18 mouse cellular contexts compared by ENCODE assay signal in the genomic region with DNA sequence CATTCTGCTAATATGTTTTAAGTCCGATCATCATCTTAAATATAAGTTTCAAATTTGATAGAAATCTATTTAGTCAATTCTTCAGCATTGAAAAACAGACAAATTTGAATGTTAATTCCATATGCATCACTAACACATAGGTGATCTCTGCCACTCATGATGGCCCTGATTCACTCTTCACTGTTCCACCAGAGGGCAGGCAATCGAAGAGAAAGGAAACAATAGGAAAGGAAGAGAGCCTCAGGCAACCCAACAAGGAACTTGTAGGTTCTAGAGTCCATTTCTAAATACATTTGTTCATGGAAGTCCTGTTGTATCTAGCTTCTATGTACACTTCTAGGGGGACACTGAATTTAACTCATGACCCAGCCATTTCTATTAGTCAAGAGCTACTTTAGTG.
DNase-seq lines count a peak whose midpoint lies in the region; ATAC-seq lines count a peak whose summit lies in the region.
"Had no signal": no experiment of that assay in that cellular context is flagged by ENCODE, and none has a peak within 500 bp of the region (broad histone marks: within the 10 kb centered on the region; RNA-seq: fewer than 3 reads in every experiment).

No protein-coding gene starts in this region.

- peak; percentile 9 for DNase-seq in lung, postnatal 36 days
- DNase-seq in lung, postnatal 4 days: no peak
- peak; percentile 6 for DNase-seq in ES-CJ7 (ENCODE audit: low read depth, low spot score)
- DNase-seq in naive thymus-derived CD4-positive, alpha-beta T cell, adult 2 months (ENCODE audit: low read depth): peak; percentile 67
- DNase-seq in heart, embryonic 10.5 days (ENCODE audit: low spot score): no peak
- DNase-seq: adrenal gland, adult 2 months; cerebellum, postnatal 14 days; gastrocnemius, postnatal 25 days; heart, postnatal 14 days; kidney, adult 11 months; kidney, postnatal 10 days; layer of hippocampus, adult 9-11 months had no signal

- ATAC-seq in kidney, embryonic 14.5 days (ENCODE audit: low FRiP score, low TSS enrichment): no peak
- ATAC-seq in midbrain, embryonic 15.5 days (replicated peaks): no peak
- ATAC-seq: forebrain, embryonic 13.5 days; midbrain, embryonic 16.5 days had no signal

- no peaks in the 10 kb centered on the region for H3K4me1 ChIP-seq in kidney, embryonic 14.5 days (ENCODE audit: control insufficient read depth, insufficient read depth, low read length)
- H3K4me1 ChIP-seq in heart, embryonic 10.5 days: no peaks in the 10 kb centered on the region
- no peaks in the 10 kb centered on the region for H3K4me1 ChIP-seq in midbrain, embryonic 15.5 days
- H3K4me1 ChIP-seq: embryonic facial prominence, embryonic 10.5 days; forebrain, embryonic 13.5 days; hindbrain, embryonic 13.5 days had no signal

- H3K36me3 ChIP-seq in kidney, embryonic 14.5 days (ENCODE audit: control insufficient read depth, insufficient read depth, low read length): no peaks in the 10 kb centered on the region
- no peaks in the 10 kb centered on the region for H3K36me3 ChIP-seq in heart, embryonic 10.5 days
- H3K36me3 ChIP-seq in midbrain, embryonic 15.5 days (replicated peaks): no peaks in the 10 kb centered on the region
- H3K36me3 ChIP-seq: embryonic facial prominence, embryonic 10.5 days; hindbrain, embryonic 13.5 days had no signal

- H3K27me3 ChIP-seq in kidney, embryonic 14.5 days (ENCODE audit: control insufficient read depth, insufficient read depth, low read length): no peaks in the 10 kb centered on the region
- H3K27me3 ChIP-seq in heart, embryonic 10.5 days (ENCODE audit: insufficient read depth, poor library complexity, severe bottlenecking): no peaks in the 10 kb centered on the region
- H3K27me3 ChIP-seq in midbrain, embryonic 15.5 days (replicated peaks): no peaks in the 10 kb centered on the region
- H3K27me3 ChIP-seq: forebrain, embryonic 13.5 days; hindbrain, embryonic 13.5 days had no signal

- H3K9ac ChIP-seq in kidney, embryonic 14.5 days (ENCODE audit: low read depth, low read length): no peak overlapping the region
- no peak overlapping the region for H3K9ac ChIP-seq in midbrain, embryonic 15.5 days
- H3K9ac ChIP-seq: forebrain, embryonic 13.5 days; hindbrain, embryonic 13.5 days had no signal

- no peak overlapping the region for H3K4me3 ChIP-seq in kidney, embryonic 14.5 days (ENCODE audit: low read length)
- no peak overlapping the region for H3K4me3 ChIP-seq in heart, embryonic 10.5 days
- no peak overlapping the region for H3K4me3 ChIP-seq in midbrain, embryonic 15.5 days
- H3K4me3 ChIP-seq: embryonic facial prominence, embryonic 10.5 days; forebrain, embryonic 13.5 days; hindbrain, embryonic 13.5 days had no signal

- no peak overlapping the region for H3K27ac ChIP-seq in kidney, embryonic 14.5 days (ENCODE audit: low read depth, low read length)
- H3K27ac ChIP-seq in heart, embryonic 10.5 days: no peak overlapping the region
- no peak overlapping the region for H3K27ac ChIP-seq in midbrain, embryonic 15.5 days
- H3K27ac ChIP-seq: embryonic facial prominence, embryonic 10.5 days; forebrain, embryonic 13.5 days; hindbrain, embryonic 13.5 days had no signal

- no peak overlapping the region for H3K4me2 ChIP-seq in kidney, embryonic 14.5 days (replicated peaks; ENCODE audit: low read depth, low read length)
- no peak overlapping the region for H3K4me2 ChIP-seq in midbrain, embryonic 15.5 days
- H3K4me2 ChIP-seq: forebrain, embryonic 13.5 days; hindbrain, embryonic 13.5 days had no signal

- no peaks in the 10 kb centered on the region for H3K9me3 ChIP-seq in kidney, embryonic 14.5 days (ENCODE audit: control insufficient read depth, low read length)
- no peaks in the 10 kb centered on the region for H3K9me3 ChIP-seq in heart, embryonic 10.5 days
- no peaks in the 10 kb centered on the region for H3K9me3 ChIP-seq in midbrain, embryonic 15.5 days
- H3K9me3 ChIP-seq: embryonic facial prominence, embryonic 10.5 days; forebrain, embryonic 13.5 days; hindbrain, embryonic 13.5 days had no signal

- 83% methylated on average over 2 of the region's 2 CpGs for WGBS in kidney, embryonic 14.5 days
- 88% methylated on average over 2 of the region's 2 CpGs for WGBS in heart, embryonic 10.5 days
- WGBS in midbrain, embryonic 15.5 days: 89% methylated on average over 2 of the region's 2 CpGs

Comparison
In these comparisons a context has a peak if more than half of its experiments do, and no peak if none do; other contexts are left out.
1. DNase-seq: peak in lung, postnatal 36 days (single experiment), ES-CJ7 (single experiment) and naive thymus-derived CD4-positive, alpha-beta T cell, adult 2 months (single experiment); none in lung, postnatal 4 days (0 of 2) and heart, embryonic 10.5 days (single experiment).